Mouse (Mus musculus) forebrain, embryonic 12.5 days (tissue): ENCODE data around the gene E330009J07Rik. TPM values are rescaled to one million over a fixed set of nuclear protein-coding genes. Genes with fewer than 3 reads are reported as not detected.
A peak's percentile ranks its signal among the peaks of the same experiment; 100 is the strongest.

Experiments used
- ATAC-seq: fragments of 200-750 bp; cut with Nextera tagmentation; 2 replicates; pipeline ENCODE4 v1.8.0; 2017; ENCODE audit warnings: moderate TSS enrichment; ENCODE audit not compliant: low FRiP score
- H3K27ac ChIP-seq: fragments of 300-500 bp; sonication (generic); 2 replicates; pipeline ENCODE4 v1.5.1; 2016; ENCODE audit warnings: mild to moderate bottlenecking
- H3K27me3 ChIP-seq: fragments of 300-500 bp; sonication (generic); 2 replicates; pipeline ENCODE4 v1.6.1; 2016; ENCODE audit warnings: mild to moderate bottlenecking
- H3K36me3 ChIP-seq: fragments of 300-500 bp; sonication (generic); replicated peaks from 2 replicates; pipeline ENCODE4 v1.6.1; 2016; ENCODE audit warnings: mild to moderate bottlenecking
- H3K4me1 ChIP-seq: fragments of 300-500 bp; sonication (generic); 2 replicates; pipeline ENCODE4 v1.6.1; 2016
- H3K4me2 ChIP-seq: fragments of 300-500 bp; sonication (generic); 2 replicates; pipeline ENCODE4 v1.6.1; 2016; ENCODE audit warnings: mild to moderate bottlenecking, moderate library complexity
- H3K4me3 ChIP-seq: fragments of 300-500 bp; sonication (generic); replicated peaks from 2 replicates; pipeline ENCODE4 v1.5.1; 2016; ENCODE audit warnings: mild to moderate bottlenecking
- H3K9ac ChIP-seq: fragments of 300-500 bp; sonication (generic); 2 replicates; pipeline ENCODE4 v1.6.1; 2016; ENCODE audit warnings: mild to moderate bottlenecking
- H3K9me3 ChIP-seq: fragments of 300-500 bp; sonication (generic); 2 replicates; pipeline ENCODE4 v1.6.1; 2016
- WGBS: fragments of 180-500 bp; shearing (Covaris S2); methylation state at CpG from one replicate; pipeline ENCODE4 v1.1.7; 2016; 5-methylcytosine and 5-hydroxymethylcytosine counted together
- polyA plus RNA-seq: library from polyadenylated mRNA; unstranded; fragments of >200 nt; fragmentation: Nextera tagmentation; extraction: Ambion mirVana; gene quantifications from 2 replicates; pipeline ENCODE4 v1.2.1, GENCODE M21; 2016

E330009J07Rik gene
- polyA plus RNA-seq, 1 experiment from 2014 or later: 28.4 TPM

DNA sequence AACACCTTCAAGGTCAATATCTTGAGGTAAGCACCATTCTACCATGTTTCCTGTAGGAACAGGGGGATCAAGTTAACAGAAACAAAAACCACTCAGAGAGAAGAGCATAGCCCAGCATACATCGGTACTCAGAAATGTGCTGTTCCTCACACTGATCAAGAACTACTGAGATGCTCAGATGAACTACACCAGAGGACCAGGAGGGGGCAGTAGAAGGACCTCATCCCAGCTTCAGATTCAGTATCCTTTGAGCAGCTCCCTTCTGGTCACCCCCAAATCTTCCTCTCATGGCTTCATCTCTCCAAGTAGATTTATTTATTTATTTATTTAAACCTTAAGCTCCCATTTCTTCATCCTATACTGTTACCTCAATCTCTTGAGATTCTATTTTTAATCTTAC lies 12.2 kb downstream of the E330009J07Rik start:
- H3K4me3 ChIP-seq: no peak overlapping the region
- no peak overlapping the region for H3K9ac ChIP-seq
- H3K4me1 ChIP-seq: peaks cover 4% of the 10 kb centered on the region; the same call in 1 of the 2 replicates
- 0 out of 2 replicates have a peak, but pooled peaks cover 10% of the 10 kb centered on the region for H3K36me3 ChIP-seq
- H3K27ac ChIP-seq: no peak overlapping the region
- no peaks in the 10 kb centered on the region for H3K27me3 ChIP-seq
- no peaks in the 10 kb centered on the region for H3K9me3 ChIP-seq
- ATAC-seq: no peak
- 56% methylated on average over 1 of the region's 1 CpGs for WGBS
- H3K4me2 ChIP-seq: no peak overlapping the region

DNA sequence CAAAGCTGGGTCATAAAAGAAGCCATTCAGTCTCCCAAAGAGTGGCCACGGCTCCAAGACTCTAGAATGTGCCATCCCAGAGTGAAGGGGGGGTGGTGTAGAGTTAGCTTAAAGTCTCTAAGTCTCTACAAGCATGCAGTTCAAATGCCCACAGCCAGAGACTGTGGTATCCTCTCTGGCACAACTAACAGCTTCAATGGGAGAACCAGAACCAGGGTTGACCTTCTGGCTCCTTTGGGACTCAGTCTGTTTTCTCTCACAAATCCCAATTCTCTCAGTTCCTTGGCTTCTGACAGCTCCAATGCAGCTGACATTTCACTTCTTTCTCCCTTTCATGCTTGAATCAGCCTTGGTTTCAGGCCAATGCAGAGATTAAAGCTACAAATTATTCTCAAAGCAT lies 12.9 kb downstream of the E330009J07Rik start:
- no peak overlapping the region for H3K4me3 ChIP-seq
- H3K27ac ChIP-seq: no peak overlapping the region
- H3K9me3 ChIP-seq: no peaks in the 10 kb centered on the region
- no peak overlapping the region for H3K4me2 ChIP-seq
- no peaks in the 10 kb centered on the region for H3K4me1 ChIP-seq
- no peak overlapping the region for H3K9ac ChIP-seq
- no peaks in the 10 kb centered on the region for H3K27me3 ChIP-seq
- H3K36me3 ChIP-seq: peaks cover 11% of the 10 kb centered on the region; the same call in 1 of the 2 replicates
- no peak for ATAC-seq
- WGBS: 79% methylated on average over 1 of the region's 1 CpGs

DNA sequence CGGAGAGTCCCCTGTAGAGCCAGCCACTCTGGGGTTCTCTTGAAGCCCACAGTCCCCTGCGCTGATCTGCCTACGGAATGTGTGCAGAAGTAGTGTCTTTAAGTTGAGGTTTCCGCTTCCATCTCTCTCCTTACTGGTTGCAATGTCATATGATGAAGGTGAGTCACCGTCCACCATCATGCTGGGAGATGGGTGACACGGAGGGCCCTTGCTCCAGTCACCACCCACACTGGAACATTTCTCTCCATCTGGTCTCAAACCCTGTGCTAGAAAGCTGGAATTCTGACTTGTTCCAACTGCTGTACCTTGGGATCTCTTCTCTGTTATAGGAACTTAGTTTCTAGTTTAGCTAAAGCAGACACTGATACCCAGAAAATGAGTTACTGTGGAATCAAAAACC lies 14.8 kb downstream of the E330009J07Rik start:
- Histone ChIP-seq H3K9ac (no peak overlapping the region), H3K9me3 (no peaks in the 10 kb centered on the region), H3K36me3 (peaks cover 19% of the 10 kb centered on the region; the same call in 1 of the 2 replicates), H3K4me1 (no peaks in the 10 kb centered on the region), H3K4me3 (no peak overlapping the region), H3K4me2 (no peak overlapping the region), H3K27ac (no peak overlapping the region), H3K27me3 (no peaks in the 10 kb centered on the region)
- ATAC-seq: no peak
- 95% methylated on average over 6 of the region's 6 CpGs for WGBS

DNA sequence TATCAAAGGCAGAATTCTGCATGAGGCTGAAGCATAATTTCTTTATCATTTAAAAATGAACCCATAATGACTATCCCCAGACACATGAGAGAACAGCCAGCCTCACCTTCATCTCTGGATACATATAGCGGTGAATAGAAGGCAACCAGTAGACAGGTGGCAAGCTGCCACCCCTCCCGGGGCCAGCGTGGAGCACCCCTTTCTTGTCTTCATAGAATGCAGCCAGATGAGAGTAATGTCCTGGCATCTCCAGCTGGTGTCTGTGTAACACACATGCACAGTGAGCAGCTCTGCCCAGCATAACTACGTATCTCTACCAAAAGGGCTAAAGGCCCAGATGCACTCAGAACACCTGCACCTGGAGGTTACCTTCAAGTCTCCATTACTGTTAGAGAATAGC lies 17.5 kb downstream of the E330009J07Rik start:
- H3K9me3 ChIP-seq: no peaks in the 10 kb centered on the region
- H3K4me3 ChIP-seq: no peak overlapping the region
- peaks cover 20% of the 10 kb centered on the region; the same call in 1 of the 2 replicates for H3K36me3 ChIP-seq
- H3K27me3 ChIP-seq: no peaks in the 10 kb centered on the region
- 96% methylated on average over 4 of the region's 4 CpGs for WGBS
- H3K4me2 ChIP-seq: no peak overlapping the region
- ATAC-seq: no peak
- no peak overlapping the region for H3K27ac ChIP-seq
- no peak overlapping the region for H3K9ac ChIP-seq
- no peaks in the 10 kb centered on the region for H3K4me1 ChIP-seq

DNA sequence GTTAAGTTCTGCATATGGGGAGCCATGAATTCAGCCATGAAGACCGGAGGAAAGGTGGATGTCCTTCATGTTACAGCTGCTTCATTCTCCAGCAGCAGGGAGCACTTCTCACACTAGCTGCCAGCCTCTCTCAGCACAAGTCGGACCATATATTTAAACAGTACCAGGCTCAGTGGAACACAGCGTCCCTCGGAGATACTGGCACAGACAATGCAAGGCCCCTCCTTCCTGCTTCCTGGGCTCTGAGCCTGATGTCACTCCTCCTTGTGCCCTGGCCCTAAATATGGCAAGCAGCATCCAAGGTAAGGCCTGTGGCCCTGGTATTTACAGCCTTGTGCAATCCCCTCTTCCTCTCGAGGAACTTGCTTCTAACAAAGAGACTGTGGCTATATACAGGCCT lies 20.1 kb downstream of the E330009J07Rik start:
- Histone ChIP-seq H3K9me3 (no peaks in the 10 kb centered on the region), H3K4me1 (no peaks in the 10 kb centered on the region), H3K27ac (no peak overlapping the region), H3K27me3 (no peaks in the 10 kb centered on the region), H3K4me2 (no peak overlapping the region), H3K9ac (no peak overlapping the region), H3K36me3 (peaks cover 28% of the 10 kb centered on the region; the same call in 1 of the 2 replicates), H3K4me3 (no peak overlapping the region)
- ATAC-seq: no peak
- WGBS: 84% methylated on average over 5 of the region's 5 CpGs

DNA sequence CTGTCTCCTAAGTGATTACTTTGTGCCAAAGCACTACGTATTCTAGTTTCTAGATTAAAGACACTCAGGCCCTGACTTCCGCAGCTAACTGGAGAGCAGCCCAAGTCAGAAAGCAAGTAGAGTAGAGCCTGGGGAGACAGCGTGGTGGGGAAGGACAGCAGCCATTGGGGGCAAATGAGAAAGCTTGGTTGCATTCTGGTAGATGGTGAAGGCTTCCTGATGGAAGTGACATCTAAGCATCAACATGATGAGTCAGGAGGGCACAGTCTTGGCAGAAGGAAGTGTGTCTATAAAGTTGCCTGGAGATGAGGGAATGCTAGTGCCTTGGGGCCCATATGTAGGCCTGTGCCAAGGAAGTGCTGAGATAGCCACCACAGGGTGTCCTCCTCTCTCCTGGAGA lies 22.4 kb downstream of the E330009J07Rik start:
- H3K36me3 ChIP-seq: peaks cover 28% of the 10 kb centered on the region
- H3K27me3 ChIP-seq: no peaks in the 10 kb centered on the region
- H3K9ac ChIP-seq: no peak overlapping the region
- WGBS: 96% methylated on average over 3 of the region's 3 CpGs
- H3K9me3 ChIP-seq: no peaks in the 10 kb centered on the region
- H3K4me3 ChIP-seq: no peak overlapping the region
- H3K4me1 ChIP-seq: no peaks in the 10 kb centered on the region
- no peak overlapping the region for H3K27ac ChIP-seq
- no peak overlapping the region for H3K4me2 ChIP-seq
- ATAC-seq: no peak

DNA sequence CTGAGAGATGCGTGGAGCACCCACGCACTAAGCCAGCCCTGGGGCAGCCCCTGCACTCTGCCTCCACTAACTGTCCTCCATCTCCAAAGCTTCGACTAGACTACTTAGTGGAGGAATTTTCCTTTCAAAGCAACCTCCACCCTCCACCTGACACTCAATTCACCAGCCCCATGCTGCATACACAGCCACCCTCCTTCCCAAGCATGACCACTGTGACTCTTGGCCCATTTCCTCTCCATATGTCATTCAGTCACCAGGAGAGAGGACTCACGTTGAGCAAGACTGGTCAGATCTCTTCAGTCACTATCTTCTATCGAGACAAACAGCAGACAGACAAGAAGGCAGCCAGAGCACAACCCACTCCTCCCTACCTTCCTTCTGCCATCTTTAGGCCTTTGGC lies 22.9 kb downstream of the E330009J07Rik start:
- Histone ChIP-seq H3K36me3 (peaks cover 33% of the 10 kb centered on the region), H3K4me3 (no peak overlapping the region), H3K27me3 (no peaks in the 10 kb centered on the region), H3K27ac (no peak overlapping the region), H3K4me1 (no peaks in the 10 kb centered on the region), H3K9me3 (no peaks in the 10 kb centered on the region), H3K9ac (no peak overlapping the region), H3K4me2 (no peak overlapping the region)
- no peak for ATAC-seq
- 91% methylated on average over 5 of the region's 5 CpGs for WGBS

DNA sequence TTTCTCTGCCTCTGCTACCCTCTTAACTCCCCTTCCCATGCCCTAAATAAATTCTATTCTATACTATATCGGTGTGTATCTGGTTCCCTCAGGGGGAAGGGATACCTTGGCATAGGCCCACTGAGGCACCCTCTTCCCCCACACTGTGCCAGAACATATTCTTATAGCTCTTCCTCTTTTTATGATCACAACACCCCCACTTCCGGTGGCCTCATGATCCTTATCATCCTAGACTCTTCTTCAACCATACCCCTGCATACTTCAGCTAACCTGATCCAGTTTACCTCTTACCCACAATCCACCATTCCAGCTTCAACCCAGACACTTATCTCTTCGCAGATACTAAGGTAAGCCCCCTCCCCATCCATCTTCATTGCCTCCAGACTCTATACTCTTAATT lies 24.9 kb downstream of the E330009J07Rik start:
- 94% methylated on average over 3 of the region's 3 CpGs for WGBS
- Histone ChIP-seq H3K27ac (no peak overlapping the region), H3K36me3 (peaks cover 45% of the 10 kb centered on the region), H3K4me2 (no peak overlapping the region), H3K4me1 (no peaks in the 10 kb centered on the region), H3K4me3 (no peak overlapping the region), H3K9ac (no peak overlapping the region), H3K27me3 (no peaks in the 10 kb centered on the region), H3K9me3 (no peaks in the 10 kb centered on the region)
- no peak for ATAC-seq

DNA sequence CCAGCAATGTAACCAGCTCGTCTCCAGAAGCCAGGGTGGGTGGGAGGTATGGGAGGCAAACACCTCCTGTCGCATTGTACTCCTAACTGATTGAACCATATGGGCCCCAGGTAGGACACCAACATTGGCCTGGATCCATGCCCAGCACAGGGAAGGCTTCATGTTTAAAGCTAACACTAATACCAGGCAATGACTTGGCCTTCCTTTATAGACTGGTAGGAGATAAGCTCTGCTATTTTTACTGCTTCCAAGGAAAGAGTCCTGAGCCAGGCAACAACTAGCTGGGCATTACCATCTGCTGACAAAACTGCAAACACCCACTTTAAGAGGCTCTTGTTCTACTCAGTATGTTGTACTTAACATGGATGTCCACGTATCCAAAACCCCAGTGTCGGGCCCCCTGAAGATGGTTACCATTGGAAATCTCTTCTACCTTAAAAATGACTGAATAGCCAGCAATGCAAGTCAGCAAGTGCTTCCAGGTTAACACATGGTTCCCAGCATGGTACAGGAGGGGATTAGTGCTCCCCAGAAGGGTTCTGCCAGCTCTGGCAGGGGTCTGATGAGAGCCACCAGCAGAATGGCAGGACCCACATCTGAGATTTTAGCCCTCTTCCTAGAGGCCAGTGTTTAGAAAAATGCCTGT lies 32.2 kb downstream of the E330009J07Rik start:
- H3K9me3 ChIP-seq: no peaks in the 10 kb centered on the region
- no peak overlapping the region for H3K27ac ChIP-seq
- no peaks in the 10 kb centered on the region for H3K4me1 ChIP-seq
- H3K4me3 ChIP-seq: no peak overlapping the region
- no peak overlapping the region for H3K4me2 ChIP-seq
- 89% methylated on average over 4 of the region's 4 CpGs for WGBS
- ATAC-seq: no peak
- no peaks in the 10 kb centered on the region for H3K27me3 ChIP-seq
- H3K9ac ChIP-seq: no peak overlapping the region
- H3K36me3 ChIP-seq: peaks cover 79% of the 10 kb centered on the region

DNA sequence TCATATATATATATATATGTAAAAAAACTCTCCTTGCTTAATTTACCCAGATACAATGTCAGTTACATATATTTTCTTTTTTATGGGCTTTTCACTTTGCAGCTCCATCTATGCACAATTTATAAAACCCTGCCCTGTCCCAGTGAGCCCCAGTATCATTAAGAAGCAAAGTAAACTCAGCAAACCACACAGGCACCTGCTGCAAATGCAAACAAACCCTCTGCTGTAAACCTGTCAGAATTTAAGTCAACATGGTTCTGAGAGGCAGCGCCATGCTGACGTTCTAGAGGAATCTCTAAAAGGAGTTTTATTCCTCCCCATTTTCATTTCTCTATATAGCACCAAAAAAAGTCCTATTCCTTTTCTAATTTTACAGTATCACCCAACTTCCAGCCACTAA lies 33.9 kb downstream of the E330009J07Rik start:
- H3K9me3 ChIP-seq: no peaks in the 10 kb centered on the region
- WGBS: 95% methylated on average over 2 of the region's 2 CpGs
- no peak for ATAC-seq
- H3K27me3 ChIP-seq: no peaks in the 10 kb centered on the region
- H3K4me3 ChIP-seq: no peak overlapping the region
- H3K36me3 ChIP-seq: peaks cover 77% of the 10 kb centered on the region
- no peak overlapping the region for H3K27ac ChIP-seq
- no peaks in the 10 kb centered on the region for H3K4me1 ChIP-seq
- no peak overlapping the region for H3K4me2 ChIP-seq
- H3K9ac ChIP-seq: no peak overlapping the region

DNA sequence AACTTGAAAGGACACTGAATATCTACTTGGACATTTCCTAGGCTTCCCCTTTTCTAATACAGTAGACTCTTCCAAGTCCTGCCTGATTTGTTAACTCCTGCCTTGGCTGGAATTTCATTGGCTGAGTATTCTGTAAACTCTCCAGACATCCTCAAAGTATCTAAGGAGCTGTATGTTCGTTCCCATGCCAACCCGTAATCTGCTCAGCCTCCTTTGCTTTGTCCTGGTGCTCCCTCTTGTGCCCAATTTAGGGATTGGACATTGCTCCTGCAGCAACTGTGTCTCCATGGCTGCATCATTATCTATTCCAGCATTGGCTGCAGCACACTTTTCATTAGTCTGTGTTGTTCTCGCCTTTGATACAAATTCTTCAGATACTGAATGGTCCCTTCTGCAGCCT lies 42.7 kb downstream of the E330009J07Rik start:
- ATAC-seq: peak; percentile 95

DNA sequence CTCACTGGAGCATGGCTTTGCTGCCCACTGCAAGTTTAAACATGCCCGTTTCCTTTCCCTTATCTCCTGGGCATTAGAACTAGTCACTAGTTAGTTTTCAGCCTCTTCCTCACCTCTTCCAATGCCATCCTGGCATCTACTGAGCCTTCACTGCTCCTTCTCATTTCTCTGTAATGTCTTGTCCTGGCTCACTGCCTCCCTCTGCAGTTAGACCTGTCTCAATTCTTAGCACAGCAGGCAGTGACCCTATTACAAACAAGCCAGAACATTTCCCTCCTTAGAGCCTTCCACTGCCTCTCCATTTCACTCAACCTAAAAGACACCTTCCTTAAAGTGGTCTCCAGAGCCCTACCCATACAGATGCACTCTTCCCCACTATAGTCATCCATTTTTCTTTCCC lies 45.0 kb downstream of the E330009J07Rik start:
- Histone ChIP-seq H3K27me3 (no peaks in the 10 kb centered on the region), H3K9me3 (no peaks in the 10 kb centered on the region), H3K27ac (no peak overlapping the region), H3K9ac (no peak overlapping the region), H3K4me2 (no peak overlapping the region), H3K4me1 (peaks cover 6% of the 10 kb centered on the region; the same call in 1 of the 2 replicates), H3K36me3 (peaks cover 6% of the 10 kb centered on the region; the same call in 1 of the 2 replicates), H3K4me3 (no peak overlapping the region)
- 85% methylated on average over 1 of the region's 1 CpGs for WGBS
- no peak for ATAC-seq

More for the DNA sequence above, 42.7 kb downstream of the E330009J07Rik start:
- Histone ChIP-seq H3K36me3 (peaks cover 17% of the 10 kb centered on the region), H3K4me3 (no peak overlapping the region), H3K9me3 (no peaks in the 10 kb centered on the region), H3K4me2 (no peak overlapping the region), H3K4me1 (peaks cover 6% of the 10 kb centered on the region; the same call in 1 of the 2 replicates), H3K27ac (no peak overlapping the region), H3K27me3 (no peaks in the 10 kb centered on the region), H3K9ac (no peak overlapping the region)
- WGBS: 7% methylated on average over 3 of the region's 3 CpGs

DNA sequence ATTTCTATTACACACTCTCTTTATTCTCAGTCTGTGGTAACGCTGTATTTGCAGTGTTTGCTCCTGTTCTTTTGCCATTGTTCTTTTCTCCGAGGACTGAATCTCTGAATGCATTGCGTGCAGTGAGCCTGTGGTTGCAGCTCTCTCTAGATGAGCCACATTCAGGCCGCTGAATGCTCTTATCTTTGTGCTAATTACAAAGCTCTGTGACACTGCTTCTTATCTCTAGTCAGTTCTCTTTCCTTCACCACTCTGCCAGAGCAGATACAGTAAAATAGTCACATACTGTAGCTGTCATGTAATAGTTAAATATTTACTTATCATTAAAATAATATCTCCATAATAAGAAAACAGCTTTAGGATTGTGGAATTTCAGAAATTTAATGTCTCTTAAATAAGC lies 47.3 kb downstream of the E330009J07Rik start:
- Histone ChIP-seq H3K4me1 (peaks cover 6% of the 10 kb centered on the region; the same call in 1 of the 2 replicates), H3K36me3 (no peaks in the 10 kb centered on the region), H3K4me3 (no peak overlapping the region), H3K4me2 (no peak overlapping the region), H3K9ac (no peak overlapping the region), H3K27ac (no peak overlapping the region), H3K27me3 (no peaks in the 10 kb centered on the region), H3K9me3 (no peaks in the 10 kb centered on the region)
- 79% methylated on average over 4 of the region's 4 CpGs for WGBS
- no peak for ATAC-seq
